Mouse (Mus musculus) small intestine, adult 2 months (tissue): ENCODE results near the gene Cldn11. TPM values are rescaled to one million over a fixed set of nuclear protein-coding genes. Genes with fewer than 3 reads are reported as not detected.
A peak's percentile ranks its signal among the peaks of the same experiment; 100 is the strongest.
"Not testable (repeated sequence)": the region's sequence is repeated elsewhere in the genome, so short reads cannot be mapped to it uniquely, and the experiment has no call there.

Source experiments
- H3K27ac ChIP-seq: fragments of 200-500 bp; 2 replicates; pipeline ENCODE4 v1.5.1; 2012; ENCODE audit warnings: low read depth, low read length, control low read depth, inconsistent platforms; ENCODE audit not compliant: insufficient read depth
- H3K27me3 ChIP-seq: fragments of 200-500 bp; 2 replicates; pipeline ENCODE4 v1.6.1; 2012; ENCODE audit warnings: mild to moderate bottlenecking, moderate library complexity, low read length, inconsistent platforms; ENCODE audit not compliant: control insufficient read depth, insufficient read depth
- H3K36me3 ChIP-seq: fragments of 200-500 bp; 2 replicates; pipeline ENCODE4 v1.6.1; 2012; ENCODE audit warnings: mild to moderate bottlenecking, low read length, control low read depth, inconsistent platforms; ENCODE audit not compliant: control insufficient read depth, insufficient read depth
- H3K4me1 ChIP-seq: fragments of 200-500 bp; 2 replicates; pipeline ENCODE4 v1.6.1; 2012; ENCODE audit warnings: low read length, inconsistent platforms, mixed read lengths; ENCODE audit not compliant: control insufficient read depth, insufficient read depth, insufficient read length
- H3K4me3 ChIP-seq: fragments of 200-500 bp; 2 replicates; pipeline ENCODE4 v1.5.1; 2012; ENCODE audit warnings: low read depth, mild to moderate bottlenecking, control low read depth, inconsistent platforms, low read length, moderate library complexity
- CTCF ChIP-seq: fragments of 200-500 bp; IDR thresholded peaks from 2 replicates; pipeline ENCODE4 v1.5.1; 2012; ENCODE audit warnings: low read depth, mild to moderate bottlenecking, control low read depth, inconsistent platforms, low read length, moderate library complexity, mixed read lengths; ENCODE audit not compliant: insufficient replicate concordance, insufficient read length; ENCODE audit errors: extremely low read depth
- POLR2A ChIP-seq: fragments of 200-500 bp; IDR thresholded peaks from 2 replicates; pipeline ENCODE4 v1.6.1; 2012; ENCODE audit warnings: low read depth, mild to moderate bottlenecking, control low read depth, inconsistent platforms, low read length, moderate library complexity
- WGBS: fragments of 180-500 bp; shearing (Covaris S2); methylation state at CpG from one replicate; pipeline ENCODE4 v1.1.7; 2018; 5-methylcytosine and 5-hydroxymethylcytosine counted together
- polyA plus RNA-seq: library from polyadenylated mRNA; depleted of rRNA; stranded (reverse); fragments of >200 nt; gene quantifications from 2 replicates; pipeline ENCODE4 v1.2.3, GENCODE M21; 2012

Cldn11 gene
- polyA plus RNA-seq, 1 experiment: 0.42 TPM

DNA sequence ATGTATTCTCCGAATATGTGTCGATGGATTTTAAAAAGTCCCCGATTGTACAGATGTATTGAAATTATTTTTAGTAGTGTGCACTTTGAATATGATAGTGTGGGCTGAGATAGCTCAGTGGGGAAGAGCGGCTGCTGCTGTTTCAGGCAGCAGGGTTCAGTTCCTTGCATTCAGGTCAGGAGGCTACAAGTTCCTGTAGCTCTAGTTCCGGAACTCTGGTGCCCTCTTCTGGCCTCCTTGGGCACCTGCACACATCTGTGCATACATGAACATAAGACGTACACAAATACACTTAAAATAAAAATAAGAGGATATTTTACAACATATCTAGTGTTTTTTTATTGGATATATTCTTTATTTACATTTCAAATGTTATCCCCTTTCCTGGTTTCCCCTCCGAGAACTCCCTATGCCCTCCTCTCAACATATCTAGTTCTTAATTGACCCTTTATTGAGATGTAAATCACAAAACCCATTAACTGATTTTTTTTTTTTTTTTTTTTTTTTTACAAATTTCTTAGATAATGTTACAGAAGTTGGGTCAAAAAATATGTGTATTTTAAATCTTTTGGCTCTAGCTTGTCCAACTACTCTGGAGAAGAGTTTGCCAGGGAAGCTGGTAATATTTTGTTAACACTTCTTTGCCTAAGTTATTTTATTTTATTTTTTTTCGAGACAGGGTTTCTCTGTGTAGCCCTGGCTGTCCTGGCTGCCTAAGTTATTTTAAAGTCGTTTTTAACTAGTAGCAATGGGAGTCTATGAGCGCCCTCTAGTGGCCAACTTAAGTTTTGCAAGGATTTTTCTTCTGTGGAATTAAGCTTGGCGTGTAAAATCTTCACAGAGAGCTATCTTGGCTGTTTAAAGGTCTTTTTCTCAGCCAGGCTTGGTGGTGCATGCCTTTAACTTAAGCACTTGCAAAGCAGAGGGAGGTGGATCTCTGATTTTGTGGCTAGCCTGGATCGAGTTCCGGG, 11.0 kb upstream of the Cldn11 start:
- Histone ChIP-seq H3K27ac (no peak overlapping the region), H3K36me3 (no peaks in the 10 kb centered on the region), H3K4me3 (no peak overlapping the region), H3K27me3 (no peaks in the 10 kb centered on the region), H3K4me1 (peaks cover 20% of the 10 kb centered on the region)
- 56% methylated on average over 13 of the region's 13 CpGs for WGBS
- TF ChIP-seq CTCF (peak; percentile 68; the same call in 1 of the 2 replicates), POLR2A (no peak)

DNA sequence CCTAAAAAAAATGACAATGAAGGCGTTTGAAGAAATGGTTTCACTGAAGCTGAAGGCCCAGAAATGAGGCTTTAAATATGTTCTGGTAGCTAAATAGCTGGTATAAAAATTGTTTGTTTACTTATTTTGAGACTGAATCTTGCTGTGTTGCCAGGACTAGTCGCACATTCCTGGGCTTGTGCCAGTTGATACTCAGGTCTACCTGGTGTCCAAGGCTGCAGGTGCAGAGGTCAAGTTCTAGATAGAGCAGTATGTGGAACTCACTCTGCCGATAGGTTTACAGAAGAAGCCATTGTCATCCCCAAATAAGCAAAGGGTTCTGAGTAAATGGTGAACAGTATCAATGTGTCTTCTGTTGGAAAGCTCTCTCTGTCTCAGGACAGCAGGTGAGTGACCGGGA, 8.1 kb upstream of the Cldn11 start:
- Histone ChIP-seq H3K36me3 (no peaks in the 10 kb centered on the region), H3K4me1 (peaks cover 5% of the 10 kb centered on the region; the same call in 1 of the 2 replicates), H3K4me3 (no peak overlapping the region), H3K27ac (no peak overlapping the region), H3K27me3 (no peaks in the 10 kb centered on the region)
- WGBS: 56% methylated on average over 4 of the region's 4 CpGs
- TF ChIP-seq CTCF (no peak), POLR2A (no peak)

DNA sequence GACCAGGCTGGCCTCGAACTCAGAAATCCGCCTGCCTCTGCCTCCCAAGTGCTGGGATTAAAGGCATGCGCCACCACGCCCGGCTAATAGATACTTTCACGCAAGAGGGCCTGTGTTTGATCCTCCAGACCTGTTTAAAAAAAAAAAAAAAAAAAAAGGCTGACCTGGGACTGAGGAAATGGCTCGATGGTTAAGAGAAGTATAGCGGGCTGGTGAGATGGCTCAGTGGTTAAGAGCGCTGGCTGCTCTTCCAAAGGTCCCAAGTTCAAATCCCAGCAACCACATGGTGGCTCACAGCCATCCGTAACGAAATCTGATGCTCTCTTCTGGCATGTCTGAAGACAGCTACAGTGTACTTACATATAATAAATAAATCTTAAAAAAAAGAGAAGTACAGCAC, 4.5 kb upstream of the Cldn11 start:
- WGBS: 78% methylated on average over 11 of the region's 11 CpGs
- not testable (repeated sequence) for H3K36me3 ChIP-seq, H3K4me1 ChIP-seq, H3K4me3 ChIP-seq, H3K27ac ChIP-seq, H3K27me3 ChIP-seq

DNA sequence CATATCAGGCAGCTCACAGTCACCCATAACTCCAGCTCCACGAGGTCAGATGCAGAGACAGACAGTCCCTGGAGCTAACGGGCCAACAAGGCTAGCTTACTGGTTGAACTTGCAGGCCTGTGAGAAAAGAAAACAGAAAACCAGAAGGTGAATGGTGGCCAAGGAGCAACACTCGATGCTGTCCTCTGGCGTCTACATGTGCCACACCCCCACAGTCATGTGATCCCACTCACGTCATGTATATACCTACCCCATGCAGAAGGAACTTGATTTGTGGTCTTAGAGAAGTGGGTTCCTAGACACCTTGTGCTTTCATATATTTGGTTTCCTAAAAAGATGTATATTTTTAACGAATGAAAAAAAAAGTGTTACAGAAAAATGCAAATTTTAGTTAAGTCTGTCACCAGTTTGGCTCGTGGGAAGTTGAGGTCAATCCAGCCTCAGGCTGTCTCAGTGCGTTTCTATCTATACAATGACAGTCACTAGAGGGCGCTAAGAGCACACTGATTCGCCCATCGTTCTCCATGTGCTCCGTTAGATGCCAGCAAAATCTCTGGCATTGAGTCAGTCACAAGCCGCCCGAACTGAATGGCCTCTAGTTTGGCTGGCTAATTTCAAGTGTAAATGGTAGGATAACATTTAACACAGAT, 4.0 kb upstream of the Cldn11 start:
- 8% methylated on average over 14 of the region's 14 CpGs for WGBS

DNA sequence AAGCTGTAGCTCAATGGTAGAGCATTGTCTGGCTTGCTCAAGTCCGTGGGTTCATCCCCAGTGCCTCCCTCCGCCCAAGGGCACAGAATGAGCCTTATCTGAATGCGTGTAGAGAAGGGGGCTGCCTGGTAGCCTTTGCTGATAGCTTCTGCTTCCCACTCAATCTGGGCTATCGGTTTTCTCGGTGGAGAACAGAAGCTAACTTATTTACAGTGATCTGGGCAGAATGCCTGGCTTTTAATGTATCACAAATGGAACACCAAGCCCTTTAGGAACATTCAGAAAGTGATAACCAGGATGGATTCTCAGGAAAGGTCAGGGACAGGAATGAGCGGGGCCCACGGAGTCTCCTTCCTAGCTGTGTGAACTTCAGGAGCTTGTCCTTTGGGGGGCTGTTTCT, 1.1 kb upstream of the Cldn11 start:
- 73% methylated on average over 7 of the region's 7 CpGs for WGBS
- peaks cover 10% of the 10 kb centered on the region; the same call in 1 of the 2 replicates for H3K27me3 ChIP-seq
- H3K36me3 ChIP-seq: no peaks in the 10 kb centered on the region
- no peak overlapping the region for H3K27ac ChIP-seq
- no peak overlapping the region for H3K4me3 ChIP-seq
- H3K4me1 ChIP-seq: peaks cover 2% of the 10 kb centered on the region; the same call in 1 of the 2 replicates
- TF ChIP-seq POLR2A: no peak
- no peak for TF ChIP-seq CTCF

More for the DNA sequence above, 4.0 kb upstream of the Cldn11 start:
- Histone ChIP-seq H3K27ac (no peak overlapping the region), H3K4me3 (no peak overlapping the region), H3K4me1 (peaks cover 5% of the 10 kb centered on the region; the same call in 1 of the 2 replicates), H3K27me3 (0 out of 2 replicates have a peak, but pooled peaks cover 7% of the 10 kb centered on the region), H3K36me3 (no peaks in the 10 kb centered on the region)
- TF ChIP-seq CTCF: peak; percentile 79; the same call in 1 of the 2 replicates
- no peak for TF ChIP-seq POLR2A

DNA sequence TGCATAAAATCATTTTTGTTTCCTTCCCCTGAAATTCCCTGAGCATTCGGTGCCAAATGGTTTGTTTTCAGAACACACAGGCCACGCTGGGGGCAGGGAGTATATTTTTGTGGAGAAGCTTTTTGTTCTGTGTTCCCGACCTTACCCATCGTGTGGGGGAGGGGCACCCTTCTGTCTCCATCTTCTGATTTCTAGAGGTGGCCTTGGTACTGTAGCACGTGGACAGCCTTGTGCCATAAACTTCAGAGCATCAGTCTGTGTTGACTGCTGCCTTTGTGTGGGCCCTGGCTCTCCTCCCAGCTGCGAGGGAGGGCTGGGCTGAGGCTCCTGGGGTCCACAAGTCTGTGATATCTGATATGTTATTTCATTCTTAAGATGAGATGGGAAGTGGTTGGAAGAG, 2.4 kb downstream of the Cldn11 start:
- Histone ChIP-seq H3K27me3 (peaks cover 10% of the 10 kb centered on the region; the same call in 1 of the 2 replicates), H3K4me3 (no peak overlapping the region), H3K36me3 (no peaks in the 10 kb centered on the region), H3K27ac (no peak overlapping the region), H3K4me1 (no peaks in the 10 kb centered on the region)
- WGBS: 57% methylated on average over 6 of the region's 6 CpGs
- TF ChIP-seq POLR2A (no peak), CTCF (no peak)

DNA sequence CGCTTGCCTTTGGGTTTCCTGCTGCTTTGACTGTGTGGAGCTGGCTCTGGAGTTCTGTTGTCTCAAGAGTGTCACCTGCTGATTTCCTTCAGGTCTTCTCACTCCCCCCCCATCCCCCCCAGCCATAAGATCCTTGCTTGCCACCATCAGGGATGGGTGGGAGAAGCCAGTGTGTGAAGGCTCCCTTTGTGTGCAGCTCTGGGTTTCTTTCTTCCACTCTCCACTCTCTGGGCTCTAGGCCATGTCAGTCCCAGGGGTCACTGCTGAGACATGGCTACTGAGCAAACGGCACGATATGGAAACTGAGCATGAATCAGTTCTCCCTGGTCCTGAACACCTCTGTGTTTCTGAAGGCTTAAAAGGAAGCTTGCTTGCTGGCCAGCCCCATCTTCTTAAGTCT, 6.4 kb downstream of the Cldn11 start:
- Histone ChIP-seq H3K27ac (no peak overlapping the region), H3K27me3 (peaks cover under 1% of the 10 kb centered on the region; the same call in 1 of the 2 replicates), H3K4me3 (no peak overlapping the region), H3K4me1 (no peaks in the 10 kb centered on the region), H3K36me3 (no peaks in the 10 kb centered on the region)
- TF ChIP-seq POLR2A: no peak
- TF ChIP-seq CTCF: no peak
- 71% methylated on average over 3 of the region's 3 CpGs for WGBS
